Mouse (Mus musculus) forebrain, embryonic 16.5 days (tissue): ENCODE data around the gene Hs6st3. TPM values are rescaled to one million over a fixed set of nuclear protein-coding genes. Genes with fewer than 3 reads are reported as not detected.

Experiments
- ATAC-seq: fragments of 200-750 bp; cut with Nextera tagmentation; 2 replicates; pipeline ENCODE4 v1.8.0; 2017; ENCODE audit warnings: mild to moderate bottlenecking, moderate library complexity
- H3K27ac ChIP-seq: fragments of 300-500 bp; sonication (generic); 2 replicates; pipeline ENCODE4 v1.5.1; 2014; ENCODE audit warnings: low read length, control low read depth
- H3K27me3 ChIP-seq: fragments of 300-500 bp; sonication (generic); replicated peaks from 2 replicates; pipeline ENCODE4 v1.6.1; 2014; ENCODE audit warnings: low read length; ENCODE audit not compliant: control insufficient read depth, insufficient read depth
- H3K36me3 ChIP-seq: fragments of 300-500 bp; sonication (generic); 2 replicates; pipeline ENCODE4 v1.6.1; 2014; ENCODE audit not compliant: control insufficient read depth, insufficient read depth
- H3K4me1 ChIP-seq: fragments of 300-500 bp; sonication (generic); replicated peaks from 2 replicates; pipeline ENCODE4 v1.6.1; 2014; ENCODE audit warnings: low read length; ENCODE audit not compliant: control insufficient read depth, insufficient read depth
- H3K4me2 ChIP-seq: fragments of 300-500 bp; sonication (generic); 2 replicates; pipeline ENCODE4 v1.6.1; 2014; ENCODE audit warnings: mild to moderate bottlenecking, low read length, control low read depth
- H3K4me3 ChIP-seq: fragments of 300-500 bp; sonication (generic); replicated peaks from 2 replicates; pipeline ENCODE4 v1.5.1; 2014; ENCODE audit warnings: mild to moderate bottlenecking, low read length, control low read depth
- H3K9ac ChIP-seq: fragments of 300-500 bp; sonication (generic); replicated peaks from 2 replicates; pipeline ENCODE4 v1.6.1; 2014; ENCODE audit warnings: low read depth, low read length, control low read depth
- H3K9me3 ChIP-seq: fragments of 300-500 bp; sonication (generic); 2 replicates; pipeline ENCODE4 v1.6.1; 2016; ENCODE audit warnings: low read length; ENCODE audit not compliant: control insufficient read depth
- WGBS: fragments of 180-500 bp; shearing (Covaris S2); extraction: QIAGEN DNeasy Blood & Tissue Kit; methylation state at CpG from one replicate; pipeline ENCODE4 v1.1.7; 2014; 5-methylcytosine and 5-hydroxymethylcytosine counted together
- polyA plus RNA-seq: library from polyadenylated mRNA; unstranded; fragments of >200 nt; fragmentation: Nextera tagmentation; extraction: Ambion mirVana; gene quantifications from 2 replicates; pipeline ENCODE4 v1.2.1, GENCODE M21; 2015

Gene Hs6st3
- polyA plus RNA-seq, 1 experiment from 2014 or later: 0.87 TPM

DNA sequence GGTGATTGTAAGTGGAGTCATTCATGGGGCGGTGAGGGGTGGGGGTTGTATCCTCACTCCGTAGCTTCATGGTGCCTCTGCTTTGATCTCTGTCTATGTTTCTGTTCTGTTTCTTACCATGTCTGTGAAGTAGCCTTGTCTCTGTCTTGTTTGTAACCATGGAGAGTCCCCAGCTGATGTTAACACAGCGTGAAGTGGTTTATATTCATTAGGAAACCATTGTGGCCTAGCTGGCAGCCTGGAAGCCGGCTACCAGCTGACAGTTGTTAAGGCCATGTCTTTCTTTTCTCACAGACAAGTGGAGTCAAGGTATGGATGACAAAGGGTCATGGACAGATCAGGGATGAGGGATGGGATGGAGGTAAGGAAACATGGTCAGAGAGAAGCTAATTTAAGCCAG lies 12.3 kb upstream of the Hs6st3 start:
- H3K9me3 ChIP-seq: no peaks in the 10 kb centered on the region
- peaks cover 7% of the 10 kb centered on the region for H3K4me1 ChIP-seq
- H3K27ac ChIP-seq: no peak overlapping the region
- H3K36me3 ChIP-seq: no peaks in the 10 kb centered on the region
- WGBS: 43% methylated on average over 4 of the region's 4 CpGs
- no peak for ATAC-seq
- no peaks in the 10 kb centered on the region for H3K27me3 ChIP-seq
- no peak overlapping the region for H3K4me3 ChIP-seq
- no peak overlapping the region for H3K4me2 ChIP-seq
- no peak overlapping the region for H3K9ac ChIP-seq

GRCm38 (mm10) chr14:119127330-119127729 lies 10.8 kb upstream of the Hs6st3 start:
- WGBS: 94% methylated on average over 2 of the region's 2 CpGs
- H3K4me1 ChIP-seq: peaks cover 7% of the 10 kb centered on the region
- no peaks in the 10 kb centered on the region for H3K9me3 ChIP-seq
- H3K27me3 ChIP-seq: no peaks in the 10 kb centered on the region
- no peak overlapping the region for H3K27ac ChIP-seq
- H3K4me2 ChIP-seq: no peak overlapping the region
- ATAC-seq: peak; percentile 21; the same call in 1 of the 2 replicates
- no peaks in the 10 kb centered on the region for H3K36me3 ChIP-seq
- H3K9ac ChIP-seq: no peak overlapping the region
- H3K4me3 ChIP-seq: no peak overlapping the region

DNA sequence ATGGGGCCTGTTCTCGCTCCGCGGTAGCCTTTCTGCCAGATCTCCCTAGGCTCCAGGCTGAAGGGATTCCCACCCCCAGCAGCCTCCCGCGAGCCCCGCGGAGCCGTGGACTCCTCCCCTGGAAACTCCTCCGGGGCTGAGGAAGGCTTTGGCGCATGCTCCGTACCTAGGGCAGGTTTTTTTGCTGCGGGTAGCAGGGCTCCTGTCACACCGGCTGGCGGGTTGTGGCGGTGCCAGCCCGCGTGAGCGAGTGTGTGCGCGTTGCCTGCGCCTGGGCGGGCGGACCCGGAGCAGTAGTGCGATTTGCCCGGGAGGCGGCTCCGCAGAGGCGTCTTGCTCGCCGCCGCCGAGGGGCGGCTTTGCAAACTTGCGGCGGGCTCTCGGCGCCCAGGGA lies 632 bp upstream of the Hs6st3 start:
- peaks cover 19% of the 10 kb centered on the region for H3K27me3 ChIP-seq
- no peaks in the 10 kb centered on the region for H3K9me3 ChIP-seq

GRCm38 (mm10) chr14:119138786-119139100 lies 602 bp downstream of the Hs6st3 start:
- Histone ChIP-seq H3K27ac (no peak overlapping the region), H3K4me3 (peak overlapping the region; percentile 71), H3K9me3 (no peaks in the 10 kb centered on the region), H3K4me1 (peaks cover 20% of the 10 kb centered on the region), H3K27me3 (peaks cover 19% of the 10 kb centered on the region), H3K4me2 (peak overlapping the region; percentile 98), H3K9ac (peak overlapping the region; percentile 71), H3K36me3 (no peaks in the 10 kb centered on the region)
- under 1% methylated on average over 20 of the region's 20 CpGs for WGBS
- ATAC-seq: no peak

More for the DNA sequence above, 632 bp upstream of the Hs6st3 start:
- peak overlapping the region; percentile 71 for H3K9ac ChIP-seq
- no peak overlapping the region for H3K27ac ChIP-seq
- H3K4me2 ChIP-seq: peak overlapping the region; percentile 98
- WGBS: under 1% methylated on average over 38 of the region's 38 CpGs
- H3K4me1 ChIP-seq: peaks cover 20% of the 10 kb centered on the region
- peak; percentile 97 for ATAC-seq
- peak overlapping the region; percentile 71 for H3K4me3 ChIP-seq
- no peaks in the 10 kb centered on the region for H3K36me3 ChIP-seq

GRCm38 (mm10) chr14:119139381-119139950 lies 1.3 kb downstream of the Hs6st3 start:
- peak overlapping the region; percentile 71 for H3K4me3 ChIP-seq
- no peaks in the 10 kb centered on the region for H3K36me3 ChIP-seq
- WGBS: 31% methylated on average over 9 of the region's 9 CpGs
- no peaks in the 10 kb centered on the region for H3K9me3 ChIP-seq
- H3K27me3 ChIP-seq: peaks cover 19% of the 10 kb centered on the region
- H3K27ac ChIP-seq: no peak overlapping the region
- peaks cover 20% of the 10 kb centered on the region for H3K4me1 ChIP-seq
- no peak overlapping the region for H3K9ac ChIP-seq
- H3K4me2 ChIP-seq: peak overlapping the region; percentile 98
- ATAC-seq: no peak

DNA sequence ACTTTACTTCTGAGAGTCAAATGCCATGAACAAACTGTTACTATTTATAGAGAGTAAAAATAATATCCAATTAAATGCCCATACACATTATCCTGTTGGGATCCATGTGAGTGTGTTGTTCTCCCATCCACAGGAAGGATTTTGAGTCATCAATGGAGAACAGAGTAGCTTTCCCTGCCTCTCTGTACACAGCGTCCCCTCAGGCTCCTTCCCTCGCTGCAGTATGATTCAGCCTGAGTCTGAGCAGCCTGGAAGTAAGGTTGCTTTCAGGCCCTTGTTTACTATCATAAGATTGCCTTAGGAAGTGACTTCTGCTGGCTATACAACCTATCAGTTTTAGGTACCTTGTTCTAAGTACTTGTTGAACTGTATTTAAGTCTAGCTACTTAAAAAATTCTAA lies 14.9 kb downstream of the Hs6st3 start:
- Histone ChIP-seq H3K4me3 (no peak overlapping the region), H3K4me2 (no peak overlapping the region), H3K27ac (no peak overlapping the region), H3K27me3 (no peaks in the 10 kb centered on the region), H3K36me3 (no peaks in the 10 kb centered on the region), H3K9ac (no peak overlapping the region), H3K9me3 (peaks cover 4% of the 10 kb centered on the region), H3K4me1 (no peaks in the 10 kb centered on the region)
- no peak for ATAC-seq
- WGBS: 76% methylated on average over 2 of the region's 2 CpGs

DNA sequence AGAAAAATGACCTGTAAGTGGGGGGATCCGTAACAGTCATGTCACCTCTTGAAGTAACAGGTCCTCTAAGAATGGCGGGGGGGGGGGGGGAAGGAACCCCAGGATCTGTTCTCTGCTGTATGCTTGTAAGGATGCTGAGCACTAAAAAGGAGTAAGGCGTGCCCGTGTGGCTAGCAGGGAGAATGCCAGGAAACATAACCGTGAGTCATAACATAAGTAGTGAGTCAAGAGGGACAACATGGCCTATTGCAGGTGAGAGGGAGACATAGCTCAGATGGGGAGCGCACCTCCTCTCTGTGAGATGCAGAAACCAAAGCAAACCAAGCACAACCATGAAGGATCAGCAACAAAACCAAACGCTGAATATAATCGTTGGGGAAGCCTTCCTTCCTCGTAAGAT lies 55.8 kb downstream of the Hs6st3 start:
- 92% methylated on average over 8 of the region's 9 CpGs for WGBS
- Histone ChIP-seq H3K9ac (no peak overlapping the region), H3K4me2 (no peak overlapping the region), H3K36me3 (no peaks in the 10 kb centered on the region), H3K27ac (no peak overlapping the region), H3K27me3 (no peaks in the 10 kb centered on the region), H3K4me1 (no peaks in the 10 kb centered on the region), H3K9me3 (no peaks in the 10 kb centered on the region), H3K4me3 (no peak overlapping the region)
- no peak for ATAC-seq

- WGBS: 94% methylated on average over 7 of the region's 7 CpGs
- no peak overlapping the region for H3K27ac ChIP-seq
- ATAC-seq: no peak
Measured at GRCm38 (mm10) chr14:119203508-119203907, 65.4 kb downstream of the Hs6st3 start.

GRCm38 (mm10) chr14:119215576-119216309 lies 77.6 kb downstream of the Hs6st3 start:
- Histone ChIP-seq H3K9ac (no peak overlapping the region), H3K4me1 (0 out of 2 replicates have a peak, but pooled peaks cover 4% of the 10 kb centered on the region), H3K9me3 (no peaks in the 10 kb centered on the region), H3K27ac (no peak overlapping the region), H3K4me2 (no peak overlapping the region), H3K27me3 (no peaks in the 10 kb centered on the region), H3K36me3 (no peaks in the 10 kb centered on the region), H3K4me3 (no peak overlapping the region)
- 0 out of 2 replicates have a peak, but pooled peaks have one; percentile 28 for ATAC-seq
- WGBS: 81% methylated on average over 13 of the region's 13 CpGs

More at GRCm38 (mm10) chr14:119203508-119203907, 65.4 kb downstream of the Hs6st3 start:
- Histone ChIP-seq H3K9ac (no peak overlapping the region), H3K27me3 (no peaks in the 10 kb centered on the region), H3K4me2 (no peak overlapping the region), H3K4me1 (no peaks in the 10 kb centered on the region), H3K4me3 (no peak overlapping the region), H3K9me3 (no peaks in the 10 kb centered on the region), H3K36me3 (no peaks in the 10 kb centered on the region)
